Mouse (Mus musculus): Measurements from ENCODE around the gene Mcat. TPM values are rescaled to one million over a fixed set of nuclear protein-coding genes. Genes with fewer than 3 reads are reported as not detected.
A peak's percentile ranks its signal among the peaks of the same experiment; 100 is the strongest.

The Mcat gene
- polyA plus RNA-seq, 1 experiment from 2014 or later = 26.6 TPM

DNA sequence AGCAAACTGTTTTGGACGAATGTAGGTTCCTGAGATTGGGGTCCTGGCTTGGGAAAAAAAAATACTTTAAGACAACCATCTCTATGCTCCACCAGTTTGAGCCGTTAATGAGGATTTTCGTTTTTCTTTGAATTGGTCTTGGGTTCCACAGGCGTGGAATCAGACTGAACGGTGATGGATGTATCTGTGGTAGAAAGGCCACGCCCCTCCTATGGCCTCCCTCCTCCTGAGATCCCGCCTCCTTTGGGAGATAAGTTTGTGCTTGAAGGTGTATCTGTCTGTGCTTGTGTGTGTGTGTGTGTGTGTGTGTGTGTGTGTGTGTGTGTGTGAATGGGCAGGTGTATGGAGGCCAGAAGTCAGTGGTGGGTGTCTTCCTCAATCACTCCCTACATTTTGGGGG is 31.0 kb downstream of the Mcat start:
- Histone ChIP-seq H3K4me3 (ENCODE audit: low read length) (no peak overlapping the region), H3K9ac (ENCODE audit: low read length) (no peak overlapping the region), H3K4me2 (ENCODE audit: low read depth, low read length) (no peak overlapping the region), H3K9me3 (ENCODE audit: control insufficient read depth, low read length) (no peaks in the 10 kb centered on the region), H3K4me1 (replicated peaks; ENCODE audit: control insufficient read depth, insufficient read depth, low read length) (peaks cover 20% of the 10 kb centered on the region), H3K27me3 (ENCODE audit: control insufficient read depth, insufficient read depth, low read depth, low read length) (peaks cover 3% of the 10 kb centered on the region; the same call in 1 of the 2 replicates), H3K36me3 (ENCODE audit: control insufficient read depth, insufficient read depth, low read length) (no peaks in the 10 kb centered on the region), H3K27ac (ENCODE audit: low read length) (no peak overlapping the region)
- no peak for ATAC-seq (ENCODE audit: low read depth)
- WGBS = 71% methylated on average over 7 of the region's 7 CpGs

DNA sequence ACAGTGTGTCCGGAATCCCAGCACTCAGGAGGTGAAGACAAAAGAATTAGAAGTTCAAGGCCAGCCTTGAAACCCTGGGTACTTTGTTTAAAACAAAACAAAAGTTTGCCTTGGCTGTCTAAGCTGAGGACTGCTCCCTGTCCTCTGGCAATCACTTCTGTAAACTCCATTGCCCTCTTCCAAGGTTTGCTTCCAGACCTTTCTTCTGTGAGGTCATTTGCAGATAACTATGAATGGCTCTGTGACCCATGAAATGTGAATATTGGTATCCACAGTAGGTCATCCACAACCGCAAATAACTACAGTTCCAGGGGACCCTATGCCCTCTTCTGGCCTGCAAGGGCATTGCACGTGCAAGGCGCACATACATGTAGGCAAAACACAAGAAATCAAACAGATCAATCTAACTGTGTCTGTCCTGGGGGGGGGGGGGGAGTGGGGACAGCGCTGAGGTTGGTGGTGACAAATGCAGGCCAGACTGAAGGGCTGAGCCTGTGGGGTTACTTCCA is 31.6 kb downstream of the Mcat start:
- peaks cover 8% of the 10 kb centered on the region; the same call in 1 of the 2 replicates for H3K27me3 ChIP-seq (ENCODE audit: control insufficient read depth, insufficient read depth, low read depth, low read length)
- ATAC-seq (ENCODE audit: low read depth) = no peak
- WGBS = 84% methylated on average over 4 of the region's 5 CpGs
- no peak overlapping the region for H3K4me2 ChIP-seq (ENCODE audit: low read depth, low read length)
- H3K9me3 ChIP-seq (ENCODE audit: control insufficient read depth, low read length) = no peaks in the 10 kb centered on the region
- H3K4me1 ChIP-seq (replicated peaks; ENCODE audit: control insufficient read depth, insufficient read depth, low read length) = peaks cover 24% of the 10 kb centered on the region
- no peak overlapping the region for H3K4me3 ChIP-seq (ENCODE audit: low read length)
- H3K9ac ChIP-seq (ENCODE audit: low read length) = no peak overlapping the region
- H3K36me3 ChIP-seq (ENCODE audit: control insufficient read depth, insufficient read depth, low read length) = no peaks in the 10 kb centered on the region
- no peak overlapping the region for H3K27ac ChIP-seq (ENCODE audit: low read length)

DNA sequence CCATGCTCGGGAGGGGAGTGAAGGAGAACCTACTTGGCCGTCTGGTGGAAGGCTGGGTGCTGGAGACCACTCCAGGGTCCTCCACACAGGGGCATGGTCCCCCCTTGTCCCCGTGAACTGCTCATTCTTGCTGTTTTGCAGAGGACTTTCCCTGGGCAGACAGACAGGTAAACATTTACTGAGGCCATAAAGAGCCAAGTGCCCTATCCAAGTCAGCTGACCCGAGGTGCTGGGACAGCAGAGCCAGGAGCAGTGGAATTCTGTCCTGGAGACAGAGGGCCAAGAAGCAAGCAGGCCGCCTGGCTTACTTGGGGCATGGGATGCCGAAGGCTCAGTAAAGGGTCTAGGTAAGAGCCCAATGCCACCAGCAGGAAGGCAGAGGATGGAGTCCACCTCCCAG is 32.9 kb downstream of the Mcat start:
- H3K4me3 ChIP-seq (ENCODE audit: low read length) = no peak overlapping the region
- peak overlapping the region; percentile 93 for H3K27ac ChIP-seq (ENCODE audit: low read length)
- no peaks in the 10 kb centered on the region for H3K9me3 ChIP-seq (ENCODE audit: control insufficient read depth, low read length)
- H3K36me3 ChIP-seq (ENCODE audit: control insufficient read depth, insufficient read depth, low read length) = no peaks in the 10 kb centered on the region
- ATAC-seq (ENCODE audit: low read depth) = no peak; the same call in none of the 2 replicates
- H3K27me3 ChIP-seq (ENCODE audit: control insufficient read depth, insufficient read depth, low read depth, low read length) = peaks cover 18% of the 10 kb centered on the region; the same call in 1 of the 2 replicates
- peaks cover 26% of the 10 kb centered on the region for H3K4me1 ChIP-seq (replicated peaks; ENCODE audit: control insufficient read depth, insufficient read depth, low read length)
- WGBS = 45% methylated on average over 6 of the region's 6 CpGs
- H3K9ac ChIP-seq (ENCODE audit: low read length) = peak overlapping the region; percentile 15; the same call in 1 of the 2 replicates
- H3K4me2 ChIP-seq (ENCODE audit: low read depth, low read length) = peak overlapping the region; percentile 14; the same call in 1 of the 2 replicates

DNA sequence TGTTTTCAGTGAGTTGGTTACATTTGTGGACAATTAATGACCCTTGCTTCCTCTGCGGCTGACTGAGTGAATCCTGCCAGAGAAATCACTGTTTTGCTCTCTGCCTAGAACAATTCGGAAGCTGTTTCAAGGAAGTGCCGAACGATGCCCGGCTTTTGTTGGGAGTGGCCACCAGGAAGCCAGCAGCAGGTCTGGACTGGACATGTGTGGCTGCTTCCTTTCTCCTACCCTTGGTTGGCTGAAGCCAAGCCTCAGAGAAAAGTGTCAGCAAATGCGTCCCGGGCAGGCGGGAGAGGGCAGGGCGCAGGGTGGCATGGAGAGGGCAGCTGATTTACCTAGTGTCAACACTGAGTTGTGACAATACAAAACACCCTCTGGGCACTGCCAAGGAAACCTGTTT is 33.4 kb downstream of the Mcat start:
- ATAC-seq (ENCODE audit: low read depth) = peak; percentile 70

DNA sequence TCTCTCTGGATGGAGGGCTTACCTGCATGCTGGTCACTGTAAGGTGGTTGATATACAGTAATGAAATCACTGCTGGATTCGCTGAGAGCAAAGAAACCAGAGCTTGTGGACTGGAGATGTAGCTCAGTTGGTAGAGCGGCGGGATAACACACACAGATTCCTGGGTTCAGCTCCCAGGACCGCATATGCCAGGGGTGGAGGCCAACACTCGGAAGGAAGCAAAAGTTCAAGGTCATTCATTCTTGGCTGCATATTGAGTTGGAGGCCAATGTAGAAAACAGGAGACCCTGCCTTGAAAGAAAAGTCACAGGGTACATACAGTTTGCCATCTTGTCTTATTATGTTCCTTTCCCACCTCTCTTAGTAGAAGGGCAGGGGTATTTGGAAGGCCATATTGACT is 33.8 kb downstream of the Mcat start:
- H3K9ac ChIP-seq (ENCODE audit: low read length) = peak overlapping the region; percentile 15; the same call in 1 of the 2 replicates
- WGBS = 71% methylated on average over 5 of the region's 5 CpGs
- no peaks in the 10 kb centered on the region for H3K36me3 ChIP-seq (ENCODE audit: control insufficient read depth, insufficient read depth, low read length)
- ATAC-seq (ENCODE audit: low read depth) = no peak
- H3K9me3 ChIP-seq (ENCODE audit: control insufficient read depth, low read length) = no peaks in the 10 kb centered on the region
- H3K4me1 ChIP-seq (replicated peaks; ENCODE audit: control insufficient read depth, insufficient read depth, low read length) = peaks cover 19% of the 10 kb centered on the region
- peaks cover 25% of the 10 kb centered on the region; the same call in 1 of the 2 replicates for H3K27me3 ChIP-seq (ENCODE audit: control insufficient read depth, insufficient read depth, low read depth, low read length)
- H3K27ac ChIP-seq (ENCODE audit: low read length) = peak overlapping the region; percentile 93
- H3K4me3 ChIP-seq (ENCODE audit: low read length) = no peak overlapping the region
- H3K4me2 ChIP-seq (ENCODE audit: low read depth, low read length) = no peak overlapping the region

More for the DNA sequence above, 33.4 kb downstream of the Mcat start:
- Histone ChIP-seq H3K4me2 (ENCODE audit: low read depth, low read length) (peak overlapping the region; percentile 14; the same call in 1 of the 2 replicates), H3K9me3 (ENCODE audit: control insufficient read depth, low read length) (no peaks in the 10 kb centered on the region), H3K9ac (ENCODE audit: low read length) (peak overlapping the region; percentile 15; the same call in 1 of the 2 replicates), H3K4me3 (ENCODE audit: low read length) (no peak overlapping the region), H3K27me3 (ENCODE audit: control insufficient read depth, insufficient read depth, low read depth, low read length) (peaks cover 22% of the 10 kb centered on the region; the same call in 1 of the 2 replicates), H3K4me1 (replicated peaks; ENCODE audit: control insufficient read depth, insufficient read depth, low read length) (peaks cover 23% of the 10 kb centered on the region), H3K36me3 (ENCODE audit: control insufficient read depth, insufficient read depth, low read length) (no peaks in the 10 kb centered on the region), H3K27ac (ENCODE audit: low read length) (peak overlapping the region; percentile 93)
- 49% methylated on average over 9 of the region's 9 CpGs for WGBS

DNA sequence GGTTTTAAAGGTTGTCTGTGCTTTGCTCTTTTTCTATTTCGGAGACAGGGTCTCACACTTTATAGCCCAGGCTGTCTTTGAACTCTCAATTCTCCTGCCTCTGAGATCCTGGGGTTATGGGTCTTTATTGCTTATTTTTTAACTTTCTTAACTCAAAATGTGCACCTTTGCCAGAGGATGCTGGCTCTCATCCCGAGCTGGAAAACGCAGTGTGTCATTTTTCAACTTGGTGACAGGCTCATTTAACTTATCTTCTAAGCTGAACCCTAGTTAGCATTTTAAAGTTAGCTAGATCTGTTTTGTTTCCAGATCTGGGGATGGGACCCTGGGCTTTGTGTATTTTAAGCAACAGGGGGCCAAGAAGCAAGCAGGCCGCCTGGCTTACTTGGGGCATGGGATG is 34.7 kb downstream of the Mcat start:
- peaks cover 19% of the 10 kb centered on the region for H3K4me1 ChIP-seq (replicated peaks; ENCODE audit: control insufficient read depth, insufficient read depth, low read length)
- no peak for ATAC-seq (ENCODE audit: low read depth)
- H3K27me3 ChIP-seq (ENCODE audit: control insufficient read depth, insufficient read depth, low read depth, low read length) = peaks cover 29% of the 10 kb centered on the region; the same call in 1 of the 2 replicates
- H3K4me3 ChIP-seq (ENCODE audit: low read length) = no peak overlapping the region
- no peaks in the 10 kb centered on the region for H3K36me3 ChIP-seq (ENCODE audit: control insufficient read depth, insufficient read depth, low read length)
- no peak overlapping the region for H3K9ac ChIP-seq (ENCODE audit: low read length)
- H3K9me3 ChIP-seq (ENCODE audit: control insufficient read depth, low read length) = no peaks in the 10 kb centered on the region
- H3K27ac ChIP-seq (ENCODE audit: low read length) = peak overlapping the region; percentile 93
- no peak overlapping the region for H3K4me2 ChIP-seq (ENCODE audit: low read depth, low read length)
- WGBS = 58% methylated on average over 4 of the region's 4 CpGs

DNA sequence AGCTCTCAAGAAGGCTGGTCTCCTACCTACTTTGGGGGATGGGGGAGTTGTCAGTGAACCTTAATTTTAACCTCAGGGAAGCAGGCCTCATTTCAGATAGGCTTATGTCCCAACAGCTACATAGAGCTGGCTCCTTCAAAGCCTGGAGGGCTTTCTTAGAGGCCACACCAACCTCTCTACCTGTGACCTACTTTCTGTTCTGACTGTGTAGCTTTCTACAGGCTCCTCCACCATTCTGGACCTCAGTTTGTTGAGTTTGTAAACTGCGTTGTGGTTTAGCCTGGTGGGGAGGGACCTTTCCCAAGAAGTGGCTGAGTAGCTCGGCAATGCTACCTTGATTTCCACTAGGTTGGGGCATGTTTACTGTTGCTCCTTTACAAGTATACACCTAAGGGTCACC is 35.8 kb downstream of the Mcat start:
- H3K4me1 ChIP-seq (replicated peaks; ENCODE audit: control insufficient read depth, insufficient read depth, low read length) = peaks cover 19% of the 10 kb centered on the region
- 75% methylated on average over 2 of the region's 2 CpGs for WGBS
- no peak overlapping the region for H3K27ac ChIP-seq (ENCODE audit: low read length)
- ATAC-seq (ENCODE audit: low read depth) = no peak
- peak overlapping the region; percentile 59 for H3K4me3 ChIP-seq (ENCODE audit: low read length)
- peak overlapping the region; percentile 80 for H3K4me2 ChIP-seq (ENCODE audit: low read depth, low read length)
- no peaks in the 10 kb centered on the region for H3K36me3 ChIP-seq (ENCODE audit: control insufficient read depth, insufficient read depth, low read length)
- peaks cover 29% of the 10 kb centered on the region; the same call in 1 of the 2 replicates for H3K27me3 ChIP-seq (ENCODE audit: control insufficient read depth, insufficient read depth, low read depth, low read length)
- peak overlapping the region; percentile 67 for H3K9ac ChIP-seq (ENCODE audit: low read length)
- no peaks in the 10 kb centered on the region for H3K9me3 ChIP-seq (ENCODE audit: control insufficient read depth, low read length)

DNA sequence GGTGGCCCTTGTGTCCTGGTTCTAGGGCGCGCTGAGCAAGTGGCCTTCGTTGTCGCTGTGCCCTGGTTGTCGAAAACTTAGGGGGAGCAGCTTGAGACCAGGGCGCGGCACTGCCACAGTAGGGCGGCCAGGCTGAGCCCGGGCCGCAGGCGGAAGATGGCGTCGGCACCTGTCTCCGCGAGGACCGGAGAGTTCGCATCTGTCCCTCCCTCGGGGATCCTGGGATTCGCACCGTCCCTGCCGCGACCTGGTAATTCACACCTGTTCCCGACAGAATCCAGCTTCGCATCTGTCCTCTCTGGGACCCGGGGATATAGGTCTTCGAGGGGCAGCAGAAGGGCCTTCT is 36.5 kb downstream of the Mcat start:
- ATAC-seq (ENCODE audit: low read depth) = peak; percentile 23; the same call in 1 of the 2 replicates
- Histone ChIP-seq H3K9ac (ENCODE audit: low read length) (peak overlapping the region; percentile 67), H3K27me3 (ENCODE audit: control insufficient read depth, insufficient read depth, low read depth, low read length) (peaks cover 29% of the 10 kb centered on the region; the same call in 1 of the 2 replicates), H3K4me1 (replicated peaks; ENCODE audit: control insufficient read depth, insufficient read depth, low read length) (peaks cover 19% of the 10 kb centered on the region), H3K36me3 (ENCODE audit: control insufficient read depth, insufficient read depth, low read length) (no peaks in the 10 kb centered on the region), H3K27ac (ENCODE audit: low read length) (no peak overlapping the region), H3K9me3 (ENCODE audit: control insufficient read depth, low read length) (no peaks in the 10 kb centered on the region), H3K4me3 (ENCODE audit: low read length) (peak overlapping the region; percentile 59), H3K4me2 (ENCODE audit: low read depth, low read length) (peak overlapping the region; percentile 80)
- under 1% methylated on average over 26 of the region's 26 CpGs for WGBS

DNA sequence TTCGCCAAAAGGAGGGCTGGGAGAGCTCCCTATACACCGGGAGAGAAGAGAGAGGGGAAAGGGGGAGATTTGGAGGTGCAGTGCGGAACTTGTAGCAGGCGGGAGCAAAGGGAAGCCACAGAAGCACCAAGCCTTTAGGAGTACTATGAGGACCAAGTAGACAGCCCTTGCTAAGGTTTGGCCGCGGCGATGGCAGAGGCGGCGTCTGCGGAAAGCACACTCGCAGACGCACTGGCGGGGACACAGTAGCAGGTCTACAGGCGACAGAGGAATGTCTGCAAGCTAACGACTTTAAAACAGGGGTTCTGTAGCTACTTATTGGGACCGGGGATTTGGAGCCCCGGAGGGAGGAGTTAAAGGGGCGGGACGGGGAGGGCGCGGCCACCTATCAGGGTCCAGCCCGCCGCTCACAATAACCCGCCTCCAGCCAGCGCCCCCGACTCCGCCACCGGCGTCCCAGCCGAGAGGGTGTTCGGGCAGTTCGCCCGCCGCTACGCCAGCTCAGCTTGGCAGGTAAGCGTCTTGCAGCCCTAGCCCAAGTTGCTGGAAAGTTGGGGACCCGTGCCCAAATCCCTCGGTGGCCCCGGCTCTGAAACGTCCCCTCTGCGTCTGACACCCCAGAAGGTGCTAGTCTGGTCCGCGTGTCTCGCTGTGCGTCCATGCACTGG is 37.0 kb downstream of the Mcat start, which contains the start of gene Bik:
TSS of gene Bik (plus strand) at position 439 of the 668 bp plus-strand sequence.
- no peaks in the 10 kb centered on the region for H3K36me3 ChIP-seq (ENCODE audit: control insufficient read depth, insufficient read depth, low read length)
- H3K4me3 ChIP-seq (ENCODE audit: low read length) = peak within 1 kb of the TSS; percentile 59
- H3K4me2 ChIP-seq (ENCODE audit: low read depth, low read length) = peak within 1 kb of the TSS; percentile 80
- under 1% methylated on average over 45 of the region's 45 CpGs for WGBS
- peak; percentile 79; the same call in 1 of the 2 replicates for ATAC-seq (ENCODE audit: low read depth)
- peaks cover 18% of the 10 kb centered on the region for H3K4me1 ChIP-seq (replicated peaks; ENCODE audit: control insufficient read depth, insufficient read depth, low read length)
- H3K9me3 ChIP-seq (ENCODE audit: control insufficient read depth, low read length) = no peaks in the 10 kb centered on the region
- peaks cover 29% of the 10 kb centered on the region; the same call in 1 of the 2 replicates for H3K27me3 ChIP-seq (ENCODE audit: control insufficient read depth, insufficient read depth, low read depth, low read length)
- peak within 1 kb of the TSS; percentile 67 for H3K9ac ChIP-seq (ENCODE audit: low read length)
- no peak within 1 kb of the TSS for H3K27ac ChIP-seq (ENCODE audit: low read length)
